Mouse (Mus musculus) inflammation-experienced regulatory T-cells, adult 6 months (primary cell): ENCODE data around the gene AC124108.1. TPM values are rescaled to one million over a fixed set of nuclear protein-coding genes. Genes with fewer than 3 reads are reported as not detected.

Experiments used
- polyA plus RNA-seq, 3 experiments: library from polyadenylated mRNA; unstranded; fragments of 100-300 nt; shearing (Covaris generic); gene quantifications; one replicate each; pipeline ENCODE4 v1.2.1; 2017

Gene AC124108.1
- polyA plus RNA-seq, 3 experiments from 2014 or later, result not detected

Other genes with a start within 250 kb of the AC124108.1 start
- gene Slc45a3, start 228.5 kb upstream of the AC124108.1 start, polyA plus RNA-seq, result not detected
- 10 to 100 TPM; 50.1 to 81.8 (median 79.3) TPM for gene Elk4, start 183.8 kb upstream of the AC124108.1 start, polyA plus RNA-seq
- gene Mfsd4a, start 123.4 kb upstream of the AC124108.1 start, polyA plus RNA-seq, result 10 to 100 TPM; 34.3 to 43.4 (median 41.3) TPM
- gene Cdk18, start 51.8 kb upstream of the AC124108.1 start, polyA plus RNA-seq, result not detected
- gene Lemd1, start within 50 bp of the AC124108.1 start, polyA plus RNA-seq, result not detected
- not detected for gene Gm10188, start 38.3 kb downstream of the AC124108.1 start, polyA plus RNA-seq
- not detected for gene Klhdc8a, start 107.2 kb downstream of the AC124108.1 start, polyA plus RNA-seq
- gene Nuak2, start 124.7 kb downstream of the AC124108.1 start, polyA plus RNA-seq, result 1 to 10 TPM; 2.2 to 3.0 (median 2.6) TPM
- 1 to 10 TPM in 2 of 3 experiments, under 1 TPM in 1; 0.39 to 1.2 (median 1.2) TPM for gene Tmcc2, start 199.8 kb downstream of the AC124108.1 start, polyA plus RNA-seq
- 1 to 10 TPM; 1.7 to 9.0 (median 5.9) TPM for gene Dstyk, start 226.1 kb downstream of the AC124108.1 start, polyA plus RNA-seq